Mouse (Mus musculus) macrophage (primary cell): ENCODE measurements around the gene Rexo2. TPM values are rescaled to one million over a fixed set of nuclear protein-coding genes. Genes with fewer than 3 reads are reported as not detected.
"Not testable (repeated sequence)": the region's sequence is repeated elsewhere in the genome, so short reads cannot be mapped to it uniquely, and the experiment has no call there.

ENCODE experiments used
- H3K27ac ChIP-seq: fragments of 350-480 bp; formaldehyde crosslinking; 2 replicates; pipeline ENCODE4 v1.9.0; 2021
- H3K36me3 ChIP-seq: fragments of 350-480 bp; formaldehyde crosslinking; 2 replicates; pipeline ENCODE4 v1.9.0; 2021; ENCODE audit errors: inconsistent target
- H3K4me3 ChIP-seq: fragments of 350-480 bp; formaldehyde crosslinking; 2 replicates; pipeline ENCODE4 v1.9.0; 2021; ENCODE audit errors: inconsistent target
- H3K79me2 ChIP-seq: fragments of 350-480 bp; formaldehyde crosslinking; 2 replicates; pipeline ENCODE4 v1.9.0; 2021; ENCODE audit errors: inconsistent target
- WGBS: methylation state at CpG from one replicate; pipeline ENCODE4 v1.1.7; 2026; ENCODE audit warnings: inconsistent platforms; ENCODE audit not compliant: missing documents; 5-methylcytosine and 5-hydroxymethylcytosine counted together
- polyA plus RNA-seq: library from polyadenylated mRNA; stranded (reverse); fragments of 250-400 nt; gene quantifications from 3 replicates; pipeline ENCODE4 v1.2.4, GENCODE M21; 2018; ENCODE audit warnings: inconsistent platforms
- total RNA-seq, 78 experiments: library from RNA; depleted of rRNA; stranded (reverse); fragments of 250-400 nt; gene quantifications; 1 replicate in 9 of 78; 2 replicates in 24 of 78; 3 replicates in 43 of 78; 4 replicates in 2 of 78; pipeline ENCODE4 v1.2.4; 2018; ENCODE audit warnings: inconsistent platforms in 56 of 78

Gene Rexo2
- 10 to 100 TPM; 12.5 to 83.7 (median 40.1) TPM for total RNA-seq (2018; cell fraction: chromatin; rRNA removed)
- 10 to 100 TPM; 64.1 to 98.4 (median 74.4) TPM for total RNA-seq (2018; cell fraction: cytosol; rRNA removed)
- total RNA-seq (2018; cell fraction: nucleus; rRNA removed): 10 to 100 TPM; 18.5 to 71.2 (median 41.4) TPM
- 92.9 to 181 TPM (median 121 TPM) in 3 replicates for polyA plus RNA-seq

DNA sequence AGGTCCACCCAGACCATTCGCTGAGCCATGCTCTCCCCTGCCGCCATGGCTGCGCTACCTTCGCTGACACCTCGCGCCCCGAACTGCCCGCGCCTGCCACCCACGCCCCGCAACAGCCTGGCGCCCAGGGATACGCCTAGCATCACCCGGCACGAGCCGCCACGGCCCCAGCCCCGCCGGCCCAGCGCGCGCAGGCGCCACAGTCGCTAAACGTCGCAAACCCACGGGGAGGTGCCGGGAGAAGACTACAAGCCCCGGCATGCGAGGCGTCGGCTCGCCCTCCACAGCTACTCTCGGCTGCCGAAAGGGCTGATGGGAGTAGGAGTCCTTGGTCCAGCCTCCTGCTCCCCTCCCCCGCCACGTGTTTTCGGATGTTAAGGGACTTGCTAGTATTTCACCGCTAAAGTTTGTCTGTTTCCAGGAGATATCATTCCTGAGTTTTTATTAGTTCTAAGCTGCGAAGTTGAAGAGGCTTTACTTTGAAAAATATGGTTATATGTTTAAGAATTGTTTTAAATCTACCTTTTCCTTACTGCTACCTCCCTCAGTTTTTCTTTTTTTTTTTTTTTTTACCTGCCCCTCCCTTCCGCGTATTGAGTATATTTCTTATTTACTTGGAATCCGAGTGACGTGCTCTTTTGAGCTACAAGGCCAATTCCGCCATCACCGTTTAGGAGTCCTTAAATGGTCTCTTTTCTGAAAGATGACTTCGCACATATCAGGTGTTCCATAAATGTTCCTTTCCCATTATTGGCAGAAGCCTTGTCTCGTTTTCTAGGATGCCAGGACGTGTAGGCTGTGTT, at the start of gene Rexo2:
TSS of gene Rexo2 (minus strand) at position 213 of the 803 bp plus-strand sequence.
- H3K36me3 ChIP-seq: no peaks in the 10 kb centered on the region; the same call in 1 of the 2 replicates
- WGBS: 2% methylated on average over 49 of the region's 49 CpGs
- peak within 1 kb of the TSS; percentile 83 for H3K4me3 ChIP-seq
- H3K27ac ChIP-seq: peak within 1 kb of the TSS; percentile 34
- H3K79me2 ChIP-seq: peaks cover 17% of the 10 kb centered on the region; the same call in 1 of the 2 replicates

DNA sequence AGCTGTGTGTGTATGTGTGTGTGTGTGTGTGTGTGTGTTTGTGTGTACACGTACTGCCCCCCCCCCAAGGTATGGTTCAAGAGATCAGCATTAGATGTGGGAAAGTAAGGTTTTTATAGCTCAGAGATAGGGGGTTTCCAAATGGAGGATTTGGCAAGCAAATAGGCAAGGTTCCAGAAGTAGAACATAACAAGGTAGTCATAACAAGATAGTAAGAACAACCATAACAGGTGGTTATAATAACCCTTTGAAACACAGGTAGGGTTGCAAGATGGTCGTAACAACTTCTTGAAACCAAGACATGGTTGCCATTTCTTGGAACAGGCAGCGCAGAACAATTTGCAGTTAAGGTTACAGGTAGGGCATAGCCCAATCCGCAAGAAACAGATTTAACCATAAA, 46.1 kb upstream of the Rexo2 start:
- Histone ChIP-seq H3K79me2 (no peaks in the 10 kb centered on the region), H3K36me3 (no peaks in the 10 kb centered on the region), H3K27ac (no peak overlapping the region), H3K4me3 (no peak overlapping the region)
- 91% methylated on average over 3 of the region's 4 CpGs for WGBS

DNA sequence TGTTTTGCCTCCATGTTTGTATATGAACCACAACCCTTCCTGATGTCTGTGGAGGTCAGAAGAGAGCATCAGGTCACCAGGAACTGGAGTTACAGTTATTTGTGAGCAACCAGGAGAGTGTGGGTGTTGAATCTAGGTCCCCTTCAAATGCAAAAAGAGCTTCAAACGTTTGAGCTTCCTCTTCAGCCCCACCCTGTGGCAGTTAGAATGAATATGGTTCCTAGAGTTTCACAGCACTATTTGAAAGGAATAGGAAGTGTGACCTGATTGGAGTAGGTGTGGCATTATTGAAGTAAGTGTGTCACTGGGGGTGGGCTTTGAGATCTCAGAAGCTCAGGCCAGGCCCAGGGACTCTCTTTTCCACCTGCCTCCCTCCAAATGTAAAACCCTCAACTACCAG, 45.1 kb upstream of the Rexo2 start:
- Histone ChIP-seq H3K4me3 (no peak overlapping the region), H3K27ac (no peak overlapping the region), H3K36me3 (no peaks in the 10 kb centered on the region), H3K79me2 (no peaks in the 10 kb centered on the region)
- 11% methylated on average over 1 of the region's 1 CpGs for WGBS

DNA sequence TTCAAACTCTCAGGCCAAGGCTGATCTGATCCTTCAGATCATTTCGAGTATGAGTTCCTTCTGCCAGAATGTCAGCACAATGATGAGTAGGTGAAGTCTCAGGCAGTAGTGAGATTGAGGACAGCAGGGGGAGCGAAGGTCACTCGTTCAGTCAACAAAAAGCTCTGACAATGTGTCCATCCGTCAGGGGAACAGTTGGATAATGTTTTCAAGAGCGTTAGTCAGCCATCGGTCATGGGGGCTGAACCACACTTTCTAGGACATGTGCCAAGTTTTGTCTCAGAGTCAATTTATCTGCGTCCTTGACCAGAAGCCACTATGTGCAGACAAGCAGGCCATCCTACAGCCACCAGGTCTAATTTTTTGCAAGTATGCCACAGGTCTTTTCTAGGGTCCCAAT, 40.0 kb upstream of the Rexo2 start:
- H3K27ac ChIP-seq, H3K79me2 ChIP-seq, H3K36me3 ChIP-seq, H3K4me3 ChIP-seq: not testable (repeated sequence)
- no CpG with 5 or more reads among the region's 7 CpGs for WGBS

DNA sequence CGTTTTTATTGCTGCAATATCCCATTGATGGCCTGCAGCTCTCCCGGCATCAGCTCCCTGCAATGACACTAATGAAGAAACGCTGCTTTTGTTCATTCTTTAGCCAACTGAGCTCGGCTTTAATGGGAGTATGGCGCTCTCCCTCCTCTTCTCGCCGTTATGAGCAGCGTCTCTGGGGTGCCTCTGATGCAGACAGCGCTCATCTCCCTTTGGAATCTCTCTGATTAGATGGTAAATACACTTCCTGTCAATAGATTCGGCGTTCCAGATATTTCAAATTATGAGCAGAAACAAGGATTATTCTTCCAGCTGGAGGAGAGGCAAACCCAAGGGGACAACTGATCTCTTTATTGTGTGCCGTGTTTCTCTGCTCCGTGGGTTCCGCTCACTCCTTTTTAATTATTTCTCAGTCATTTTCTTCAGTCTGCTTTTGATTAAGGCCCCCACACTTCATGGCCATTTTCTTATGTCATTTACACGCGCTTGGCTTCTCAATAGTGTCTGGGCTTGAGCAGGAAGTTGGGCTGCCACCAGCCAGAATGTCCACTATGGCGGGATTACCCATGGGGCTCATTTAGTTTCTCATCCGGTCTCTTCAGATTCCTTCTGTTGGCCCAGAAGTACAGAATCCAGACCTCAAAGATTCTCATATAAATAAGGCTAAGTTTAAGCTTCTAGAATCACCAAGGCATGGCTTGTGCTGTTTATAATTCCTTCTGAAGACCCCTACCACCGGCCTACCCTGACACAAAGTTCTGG, 37.1 kb upstream of the Rexo2 start:
- WGBS: 94% methylated on average over 18 of the region's 19 CpGs

DNA sequence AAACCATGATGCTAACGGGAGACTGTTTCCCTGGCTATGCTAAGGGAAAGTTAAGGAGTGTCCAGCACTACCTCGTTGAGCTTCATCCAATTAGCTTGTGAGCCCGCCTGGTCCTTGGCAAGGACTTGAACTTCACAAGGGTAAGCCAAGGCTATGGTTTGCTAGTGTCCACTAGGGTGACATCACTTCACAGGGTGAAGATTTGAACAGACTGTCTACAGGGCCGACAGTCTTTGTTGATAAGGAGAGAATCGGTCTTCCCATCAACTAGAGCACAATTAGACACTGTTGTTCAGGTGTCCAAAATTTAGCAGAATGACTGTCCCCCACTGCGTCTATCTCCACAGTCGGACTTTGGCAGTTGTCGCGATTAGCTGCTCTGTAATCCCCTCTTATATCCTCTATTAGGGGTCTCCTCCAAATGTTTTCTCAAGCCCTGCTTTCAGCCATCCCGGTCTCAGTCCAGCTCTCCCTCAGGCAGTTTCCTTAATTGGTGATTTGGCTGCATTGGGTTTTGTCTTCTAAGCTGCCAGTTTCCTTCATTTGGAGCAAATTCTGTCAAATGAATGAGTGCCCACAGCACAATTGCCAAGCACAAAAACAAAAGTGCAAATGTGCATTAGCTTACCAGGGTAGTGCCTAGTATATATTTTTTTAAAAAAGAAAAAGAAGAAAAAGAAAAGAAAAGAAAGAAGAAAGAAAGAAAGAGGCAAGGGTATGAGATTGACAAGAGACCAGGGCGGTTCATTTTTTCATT, 36.4 kb upstream of the Rexo2 start:
- H3K4me3 ChIP-seq: no peak overlapping the region
- H3K36me3 ChIP-seq: no peaks in the 10 kb centered on the region
- H3K27ac ChIP-seq: no peak overlapping the region
- no peaks in the 10 kb centered on the region for H3K79me2 ChIP-seq
- WGBS: 97% methylated on average over 11 of the region's 11 CpGs

More for the DNA sequence above, 37.1 kb upstream of the Rexo2 start:
- Histone ChIP-seq H3K79me2 (no peaks in the 10 kb centered on the region), H3K36me3 (no peaks in the 10 kb centered on the region), H3K27ac (no peak overlapping the region), H3K4me3 (no peak overlapping the region)

DNA sequence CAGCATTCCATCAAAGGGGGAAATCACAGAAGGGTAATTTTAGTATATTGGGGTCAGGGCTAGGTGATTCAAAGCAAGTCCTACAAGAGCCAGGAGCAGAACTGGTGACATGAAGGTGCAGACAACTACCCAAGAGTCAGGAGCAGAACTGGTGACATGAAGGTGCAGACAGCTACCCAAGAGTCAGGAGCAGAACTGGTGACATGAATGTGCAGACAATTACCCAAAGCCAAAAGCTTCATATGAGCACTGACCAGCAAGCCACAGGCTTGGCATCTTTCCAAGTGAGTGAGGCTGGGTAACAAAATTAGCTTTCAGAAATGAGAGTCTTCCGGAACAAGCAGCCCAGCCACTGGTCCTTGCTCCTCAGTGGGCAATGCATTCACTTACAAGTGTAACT, 34.9 kb upstream of the Rexo2 start:
- no peak overlapping the region for H3K4me3 ChIP-seq
- 9% methylated on average over 1 of the region's 1 CpGs for WGBS
- no peaks in the 10 kb centered on the region for H3K36me3 ChIP-seq
- no peak overlapping the region for H3K27ac ChIP-seq
- H3K79me2 ChIP-seq: no peaks in the 10 kb centered on the region

DNA sequence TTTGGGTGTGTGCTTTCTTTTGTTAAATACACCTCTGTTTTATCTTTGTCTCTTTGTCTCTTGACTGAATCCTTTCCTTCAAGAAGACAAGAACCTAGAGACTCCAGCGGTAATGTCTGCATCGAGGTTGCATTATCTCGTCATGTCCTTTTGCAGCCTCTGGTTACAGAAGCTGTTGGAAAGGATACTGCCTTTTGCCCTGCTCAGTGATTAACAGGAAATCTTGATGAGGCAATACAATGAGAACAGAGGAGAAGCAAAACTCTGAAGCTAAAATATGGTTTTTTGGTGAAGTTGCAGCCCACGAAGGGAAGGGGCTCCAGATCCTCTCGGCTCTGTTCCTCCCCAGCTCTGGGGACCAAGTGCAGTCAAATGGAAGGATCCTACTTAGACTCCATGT, 29.7 kb upstream of the Rexo2 start:
- no peak overlapping the region for H3K27ac ChIP-seq
- 25% methylated on average over 5 of the region's 5 CpGs for WGBS
- H3K36me3 ChIP-seq: no peaks in the 10 kb centered on the region
- no peak overlapping the region for H3K4me3 ChIP-seq
- H3K79me2 ChIP-seq: no peaks in the 10 kb centered on the region

DNA sequence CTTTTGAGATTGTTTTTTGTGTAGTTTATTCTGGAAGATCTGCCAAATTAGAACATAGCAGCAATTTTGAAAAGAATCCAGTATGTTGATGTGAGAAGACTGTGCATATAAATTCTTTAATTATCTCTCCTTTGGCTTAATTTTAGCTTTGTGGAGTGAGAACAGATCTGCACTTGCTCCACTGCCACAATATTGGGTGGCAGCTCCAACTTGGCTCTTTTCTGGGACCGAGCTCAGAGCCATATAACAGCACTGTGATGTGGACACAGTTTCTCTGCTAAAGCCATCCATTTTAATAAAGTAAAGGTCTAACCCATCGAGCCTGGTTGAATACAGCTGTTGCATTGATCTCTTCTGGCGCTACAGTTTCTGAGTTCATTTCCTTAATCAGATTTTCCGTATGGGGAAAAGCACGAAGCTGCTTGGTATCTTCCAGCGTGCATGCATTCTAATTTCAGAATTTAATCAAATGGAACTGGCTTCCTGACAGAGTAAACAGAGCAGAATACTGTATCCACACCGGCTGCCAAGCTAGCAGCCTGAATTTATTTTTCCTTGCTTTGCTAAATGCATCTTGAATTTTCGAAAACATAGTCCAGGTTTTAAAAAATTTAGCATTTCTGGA, 24.4 kb upstream of the Rexo2 start:
- WGBS: 92% methylated on average over 8 of the region's 8 CpGs
- H3K36me3 ChIP-seq: no peaks in the 10 kb centered on the region
- H3K4me3 ChIP-seq: no peak overlapping the region

DNA sequence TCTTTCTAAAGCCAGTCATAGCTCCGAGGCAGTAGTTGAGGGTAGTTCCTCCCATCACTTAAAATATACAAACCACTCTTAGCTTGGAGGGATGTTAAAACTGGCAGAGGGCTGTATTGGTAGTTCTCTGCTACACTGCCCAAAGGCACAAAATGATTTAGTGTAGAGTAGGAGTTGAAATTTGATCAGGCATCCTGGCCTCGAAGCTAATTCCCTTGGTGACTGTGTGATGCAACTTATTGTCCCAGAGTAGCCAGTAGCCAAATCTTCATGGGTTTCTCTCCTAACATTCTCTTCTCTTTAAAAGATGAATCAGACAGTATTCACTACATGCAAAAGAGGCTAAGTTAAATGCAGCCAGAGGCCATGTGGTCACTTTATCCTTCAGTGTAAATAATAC, 22.6 kb upstream of the Rexo2 start:
- H3K27ac ChIP-seq: no peak overlapping the region
- H3K79me2 ChIP-seq: no peaks in the 10 kb centered on the region
- no peak overlapping the region for H3K4me3 ChIP-seq
- 74% methylated on average over 2 of the region's 2 CpGs for WGBS
- H3K36me3 ChIP-seq: no peaks in the 10 kb centered on the region

More for the DNA sequence above, 24.4 kb upstream of the Rexo2 start:
- no peaks in the 10 kb centered on the region for H3K79me2 ChIP-seq
- H3K27ac ChIP-seq: no peak overlapping the region

DNA sequence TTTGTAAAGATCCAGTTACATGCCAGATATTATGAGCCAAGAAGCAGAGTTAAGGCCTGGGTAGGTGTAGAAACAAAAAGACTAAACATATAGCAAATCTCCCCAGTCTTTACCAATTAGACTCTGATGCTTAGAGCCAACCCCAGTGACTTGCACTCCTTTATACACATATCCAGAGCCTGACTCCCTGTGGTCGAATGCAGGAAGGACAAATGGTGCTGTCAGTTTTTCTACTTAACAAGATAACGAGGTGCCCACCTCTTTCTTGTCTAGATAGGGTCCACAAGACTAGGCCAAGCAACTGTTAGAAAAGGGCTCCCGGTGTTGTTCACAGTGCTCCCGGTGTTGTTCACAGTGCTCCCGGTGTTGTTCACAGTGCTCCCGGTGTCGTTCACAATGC, 20.8 kb upstream of the Rexo2 start:
- WGBS: 91% methylated on average over 7 of the region's 7 CpGs
- Histone ChIP-seq H3K27ac (no peak overlapping the region), H3K4me3 (no peak overlapping the region), H3K79me2 (peaks cover under 1% of the 10 kb centered on the region; the same call in 1 of the 2 replicates), H3K36me3 (no peaks in the 10 kb centered on the region)

DNA sequence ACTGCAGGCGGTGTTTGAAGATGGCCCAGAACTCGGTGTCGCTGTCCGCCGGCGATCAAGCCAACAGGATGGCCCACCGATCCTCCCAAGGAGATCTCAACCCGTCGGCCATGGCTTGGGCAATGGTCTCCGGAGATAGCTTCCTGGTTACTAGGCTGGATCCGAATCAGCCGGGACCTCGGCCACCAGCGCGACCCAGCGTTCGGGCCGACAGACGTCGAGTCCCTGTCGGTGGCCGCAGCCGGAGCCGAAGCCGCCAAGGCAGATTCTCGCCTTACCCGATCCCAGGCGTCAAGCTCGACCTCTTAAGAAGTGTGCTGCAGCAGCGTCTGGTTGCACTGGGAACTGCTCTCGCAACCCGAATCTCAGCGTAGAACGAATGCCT, 15.1 kb upstream of the Rexo2 start:
- Histone ChIP-seq H3K27ac (peak overlapping the region; percentile 81), H3K79me2 (peaks cover 52% of the 10 kb centered on the region), H3K36me3 (peaks cover 26% of the 10 kb centered on the region), H3K4me3 (peak overlapping the region; percentile 88)
- WGBS: 13% methylated on average over 34 of the region's 34 CpGs

DNA sequence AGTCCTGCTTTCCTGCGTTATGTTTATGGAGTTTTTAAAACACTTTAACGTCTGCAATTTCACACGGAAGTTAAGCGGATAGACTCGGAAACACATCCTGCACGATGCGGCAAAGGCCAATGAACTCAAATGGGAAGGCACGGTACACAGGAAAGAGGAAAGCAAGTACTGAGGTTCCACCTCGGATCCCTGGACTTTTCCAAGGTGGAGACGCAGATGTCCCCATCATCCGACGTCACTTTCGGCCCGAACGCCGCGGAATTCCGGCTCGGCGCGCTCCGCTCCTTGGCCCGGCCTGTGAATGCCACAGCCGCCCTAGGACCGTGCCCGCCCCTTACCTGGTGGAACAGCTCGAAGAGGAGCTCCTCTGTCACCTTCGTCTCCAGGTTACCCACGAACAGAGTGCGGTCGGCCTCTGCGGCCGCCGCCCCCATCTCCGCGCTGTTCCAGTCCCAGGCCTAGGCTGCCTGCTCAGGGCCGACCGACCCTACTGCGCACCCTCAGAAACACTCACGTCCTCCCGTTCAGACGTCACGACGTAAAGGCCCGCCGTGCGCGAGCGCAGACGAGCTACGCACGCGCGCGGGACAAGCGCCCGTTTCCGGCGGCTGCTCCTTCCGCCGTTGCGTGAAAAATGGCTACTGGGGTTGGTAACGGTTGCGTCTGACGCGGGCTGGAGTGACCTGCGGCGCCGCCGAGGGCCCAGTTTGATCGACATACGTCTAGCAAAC, 14.6 kb upstream of the Rexo2 start, which contains the start of the genes Rbm7 and Gm5617:
TSS of gene Rbm7 (minus strand) at position 483 of the 731 bp plus-strand sequence.
TSS of gene Gm5617 (plus strand) at position 626 of the 731 bp plus-strand sequence.
- peaks cover 32% of the 10 kb centered on the region for H3K36me3 ChIP-seq
- H3K27ac ChIP-seq: peak within 1 kb of the TSS; percentile 81
- peaks cover 52% of the 10 kb centered on the region for H3K79me2 ChIP-seq
- peak within 1 kb of the TSS; percentile 88 for H3K4me3 ChIP-seq
- under 1% methylated on average over 72 of the region's 72 CpGs for WGBS
